Mouse (Mus musculus): ENCODE measurements around the gene Tcf7l2.

Tcf7l2 gene

DNA sequence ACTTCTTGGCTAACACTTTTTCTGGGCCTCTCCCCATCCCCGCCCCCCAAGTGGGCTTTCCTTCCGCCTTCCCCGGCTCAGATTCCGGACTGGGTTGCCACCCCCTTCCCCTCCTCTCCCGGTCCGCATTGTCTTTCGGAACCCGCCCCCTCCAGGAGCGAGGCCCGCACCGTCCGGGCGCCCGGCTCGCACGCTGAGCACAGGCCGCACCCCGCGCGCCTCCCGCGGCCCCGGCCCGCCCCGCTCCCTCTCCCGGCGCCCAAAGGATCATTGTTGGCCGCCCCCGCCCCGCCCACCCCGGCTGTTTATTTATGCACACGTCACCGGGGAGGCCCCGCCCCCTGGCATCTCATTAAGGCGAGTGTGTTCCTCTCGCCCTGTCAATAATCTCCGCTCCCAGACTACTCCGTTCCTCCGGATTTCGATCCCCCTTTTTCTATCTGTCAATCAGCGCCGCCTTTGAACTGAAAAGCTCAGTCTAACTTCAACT lies at the start of gene Tcf7l2:
TSS of gene Tcf7l2 (plus strand) at position 382 of the 490 bp plus-strand sequence.
- peak; percentile 95 for DNase-seq (ENCODE audit: extremely low spot score)

- DNase-seq (ENCODE audit: extremely low spot score), result no peak
These were observed 47.0 kb upstream of the Tcf7l2 start for GRCm38 (mm10) chr19:55694651-55695050.

GRCm38 (mm10) chr19:55695418-55695817 lies 46.2 kb upstream of the Tcf7l2 start:
- DNase-seq (ENCODE audit: extremely low spot score), result no peak

GRCm38 (mm10) chr19:55698892-55699291 lies 42.7 kb upstream of the Tcf7l2 start:
- DNase-seq (ENCODE audit: extremely low spot score), result no peak

DNA sequence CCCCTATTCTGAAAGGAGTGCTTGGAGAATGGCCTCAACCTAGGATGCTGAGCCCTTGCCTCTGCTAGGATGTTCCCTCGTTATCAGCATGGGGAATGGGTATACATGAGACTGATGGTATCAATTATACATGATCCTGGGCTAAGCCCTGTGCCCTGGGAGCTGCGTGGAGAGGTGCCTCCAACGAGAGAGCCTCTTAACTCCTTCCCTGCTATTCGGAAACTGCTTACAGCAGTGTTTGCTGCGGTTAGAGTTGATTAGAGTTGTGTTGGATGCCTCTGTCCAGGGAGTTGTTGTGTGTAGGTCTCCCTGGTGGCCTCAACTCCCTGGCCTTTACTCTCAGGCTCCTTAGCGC lies 41.4 kb upstream of the Tcf7l2 start:
- DNase-seq (ENCODE audit: extremely low spot score), result no peak

GRCm38 (mm10) chr19:55700569-55701282 lies 40.9 kb upstream of the Tcf7l2 start:
- no peak for DNase-seq (ENCODE audit: extremely low spot score)

DNA sequence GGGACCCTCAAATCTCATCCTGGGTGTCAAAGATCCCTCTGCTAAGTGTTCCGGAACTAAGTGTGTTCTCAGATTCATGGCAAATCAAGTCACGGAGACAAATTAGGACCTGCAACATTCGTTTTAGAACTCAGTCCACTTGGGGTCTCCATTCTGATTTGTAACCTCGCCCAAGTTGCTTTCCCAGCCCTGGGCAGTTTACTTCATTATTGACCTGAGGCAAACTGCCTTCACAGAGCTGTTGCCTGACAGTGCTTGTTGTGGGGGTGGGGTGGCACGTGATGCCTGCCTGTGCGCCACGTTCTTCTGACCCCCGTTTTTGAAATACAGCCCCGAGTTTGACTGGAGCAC lies 40.4 kb upstream of the Tcf7l2 start:
- no peak for DNase-seq (ENCODE audit: extremely low spot score)

DNA sequence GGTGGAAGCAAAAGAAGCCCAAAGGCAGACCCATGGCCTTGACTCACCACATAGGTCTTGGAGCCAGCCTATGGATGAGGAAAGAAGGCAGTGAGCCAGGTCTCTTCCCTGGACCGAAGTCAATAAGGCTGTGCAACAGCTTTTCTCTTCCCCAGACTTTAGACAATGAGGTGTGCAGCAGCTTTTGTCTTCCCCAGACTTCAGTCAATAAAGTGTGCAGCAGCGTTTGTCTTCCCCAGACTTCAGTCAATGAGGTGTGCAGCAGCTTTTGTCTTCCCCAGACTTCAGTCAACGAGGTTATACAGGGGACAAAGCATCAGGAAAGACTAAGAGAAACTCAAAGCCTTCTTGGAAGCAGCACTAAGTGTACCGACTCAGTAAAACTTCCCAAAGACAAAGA lies 39.5 kb upstream of the Tcf7l2 start:
- no peak for DNase-seq (ENCODE audit: extremely low spot score)

- DNase-seq (ENCODE audit: extremely low spot score), result no peak
These were observed 38.9 kb upstream of the Tcf7l2 start for GRCm38 (mm10) chr19:55702716-55703115.

DNA sequence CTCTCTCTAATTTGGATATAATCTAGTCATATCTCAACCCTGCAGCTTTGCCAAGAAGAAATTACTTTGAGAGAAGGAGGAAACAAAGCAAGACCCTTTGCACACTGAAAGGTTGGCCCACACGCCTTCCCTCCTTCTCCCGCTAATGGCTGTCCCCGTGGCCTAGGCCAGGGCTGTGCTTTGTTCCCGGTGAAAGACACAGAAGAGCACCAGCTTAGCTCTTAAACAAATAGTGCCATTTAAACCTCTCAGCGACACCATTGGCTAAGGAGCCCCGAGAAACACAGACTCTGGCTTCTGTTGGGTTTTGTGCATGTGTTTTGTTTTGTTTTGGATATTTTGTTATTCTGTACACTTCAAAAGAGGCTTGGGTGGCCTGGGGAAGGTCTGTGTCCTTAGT lies 37.5 kb upstream of the Tcf7l2 start:
- DNase-seq (ENCODE audit: extremely low spot score), result no peak

DNA sequence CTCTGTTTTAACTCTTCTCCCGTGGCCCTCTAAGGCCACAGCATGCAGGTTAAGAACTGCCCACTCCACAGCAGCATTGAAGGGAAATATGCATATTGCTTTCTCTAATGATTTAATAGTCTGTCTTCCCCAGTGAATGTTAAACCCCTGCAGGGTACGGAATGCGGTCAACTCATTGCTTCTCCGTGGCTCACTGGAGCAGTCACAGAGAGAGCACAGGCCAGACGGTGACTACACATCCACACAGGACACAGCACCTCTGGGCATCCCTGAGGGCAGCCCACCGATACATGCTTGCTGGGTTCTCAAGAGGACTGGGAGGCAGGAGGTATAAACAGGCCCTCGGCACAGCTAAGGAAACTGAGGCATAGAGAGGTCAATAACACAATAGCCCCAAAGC lies 35.3 kb upstream of the Tcf7l2 start:
- DNase-seq (ENCODE audit: extremely low spot score), result no peak

- DNase-seq (ENCODE audit: extremely low spot score), result no peak
These were observed 34.8 kb upstream of the Tcf7l2 start for GRCm38 (mm10) chr19:55706806-55707205.

GRCm38 (mm10) chr19:55708031-55708554 lies 33.5 kb upstream of the Tcf7l2 start:
- no peak for DNase-seq (ENCODE audit: extremely low spot score)

DNA sequence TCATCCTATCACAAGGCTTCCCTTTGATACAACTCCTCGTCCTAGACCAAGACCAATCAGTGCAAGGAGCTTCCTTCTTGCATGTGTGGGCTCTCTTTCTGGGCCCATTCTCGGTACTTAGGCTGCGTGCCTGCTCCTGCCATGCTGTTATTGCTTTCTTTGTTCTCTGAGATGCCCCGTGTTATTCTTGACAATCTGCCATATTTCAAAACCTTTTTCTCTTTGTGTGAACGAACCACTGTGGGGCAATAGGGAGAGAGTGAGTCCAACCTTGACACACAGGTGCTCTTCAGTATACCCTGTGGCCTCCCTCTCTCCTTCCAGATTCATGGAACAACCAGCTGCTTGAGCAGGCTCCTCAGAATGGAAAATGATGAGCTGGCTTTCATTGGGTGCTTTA lies 30.8 kb upstream of the Tcf7l2 start:
- no peak for DNase-seq (ENCODE audit: extremely low spot score)

DNA sequence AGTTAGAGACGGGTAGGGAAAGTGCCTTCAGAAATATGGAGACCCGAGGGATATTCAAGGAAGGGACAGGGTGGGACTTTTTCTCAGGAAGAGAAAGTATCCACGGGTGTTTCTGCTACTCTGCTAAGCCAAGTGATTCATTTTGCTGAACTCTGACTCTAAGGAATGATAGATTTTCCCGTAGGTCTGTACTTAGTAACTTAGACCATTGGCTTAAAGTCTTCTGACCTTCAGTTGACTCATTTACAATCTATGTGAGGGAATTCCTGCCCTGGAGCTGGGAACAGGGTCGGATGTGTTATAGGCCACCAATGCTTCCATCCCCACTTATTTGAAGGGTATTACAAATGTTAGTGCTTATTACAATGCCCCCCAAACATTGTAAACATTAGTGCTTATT lies 29.9 kb upstream of the Tcf7l2 start:
- DNase-seq (ENCODE audit: extremely low spot score), result no peak

- DNase-seq (ENCODE audit: extremely low spot score), result no peak
These were observed 28.9 kb upstream of the Tcf7l2 start for GRCm38 (mm10) chr19:55712678-55713077.

DNA sequence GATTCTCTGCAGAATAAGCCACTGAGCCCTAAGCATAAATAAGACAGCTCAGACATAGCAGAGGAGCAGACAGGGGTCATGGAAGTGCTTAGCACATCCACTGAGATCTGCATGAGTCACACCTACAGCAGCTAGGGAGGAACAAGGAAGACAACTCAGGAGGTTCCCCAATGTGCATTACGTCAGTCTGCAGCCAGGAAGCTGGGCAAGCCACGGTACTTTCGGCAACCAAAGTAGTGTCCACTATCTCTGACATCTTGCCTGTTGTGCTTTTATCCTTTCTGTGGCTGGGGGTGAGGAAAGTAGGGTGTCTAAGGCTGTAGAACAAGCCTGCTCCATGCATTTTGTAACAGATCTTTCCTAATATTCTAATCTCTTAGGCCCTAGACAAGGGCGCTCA lies 27.6 kb upstream of the Tcf7l2 start:
- DNase-seq (ENCODE audit: extremely low spot score), result no peak

GRCm38 (mm10) chr19:55714665-55715064 lies 27.0 kb upstream of the Tcf7l2 start:
- DNase-seq (ENCODE audit: extremely low spot score), result no peak

DNA sequence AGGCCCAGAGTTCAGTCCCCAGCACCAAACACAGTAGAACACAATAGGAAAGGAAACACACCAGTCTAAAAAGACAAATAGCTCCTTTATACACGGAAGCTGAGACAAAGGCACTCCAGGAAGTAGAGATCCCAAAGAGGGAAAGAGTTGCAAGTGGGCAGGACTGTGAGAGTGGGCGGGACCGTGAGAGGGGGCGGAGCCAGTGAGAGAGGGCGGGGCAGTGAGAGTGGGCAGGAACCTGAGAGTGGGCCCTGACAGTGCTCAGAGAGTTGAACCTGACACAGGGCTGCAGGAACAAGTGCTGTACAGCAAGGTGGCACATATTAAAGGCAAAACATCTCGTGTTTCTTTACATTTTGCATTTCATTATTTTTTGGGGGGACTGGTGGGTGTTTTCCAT lies 22.5 kb upstream of the Tcf7l2 start:
- no peak for DNase-seq (ENCODE audit: extremely low spot score)

DNA sequence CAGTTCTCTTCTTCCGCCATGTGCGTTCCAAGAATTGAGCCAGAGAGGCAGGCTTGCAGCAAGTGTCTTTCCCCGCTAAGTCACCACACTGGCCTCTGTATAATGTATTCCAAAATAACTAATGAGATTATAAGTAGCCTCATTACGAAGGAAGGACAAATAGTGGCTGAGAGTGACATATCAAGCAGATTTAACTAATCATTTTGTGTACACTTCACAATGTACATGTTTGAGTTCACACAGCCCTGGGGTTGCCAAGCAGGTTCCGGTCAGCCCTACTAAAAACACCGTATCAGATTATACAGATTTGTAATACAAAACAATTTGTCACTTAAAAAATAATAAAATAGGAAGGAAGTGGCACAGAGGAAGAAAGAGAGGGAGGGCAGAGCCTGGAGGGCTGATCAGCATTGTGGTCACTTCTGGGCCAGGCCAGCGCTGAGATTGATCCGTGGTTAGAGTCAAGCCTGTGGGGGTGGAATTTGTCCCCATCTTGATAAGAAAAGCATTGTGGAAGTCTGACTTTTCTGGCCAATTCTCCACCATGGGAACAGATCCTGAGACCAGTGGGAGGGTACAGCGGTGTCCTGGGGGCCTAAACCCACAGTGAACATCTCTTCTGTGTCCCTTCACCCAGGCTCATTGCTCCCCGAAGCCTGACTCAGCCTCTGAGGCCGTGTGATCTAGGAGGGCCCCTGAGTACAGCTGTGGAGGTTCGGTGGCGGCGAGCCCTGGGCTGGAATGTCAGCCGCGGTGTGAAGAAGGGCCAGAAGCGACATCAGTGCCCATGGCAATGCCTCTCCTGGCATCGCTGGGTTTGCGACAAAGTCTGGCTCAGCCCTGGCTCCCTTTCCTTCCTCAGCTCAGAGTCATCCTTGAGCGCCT lies 21.9 kb upstream of the Tcf7l2 start:
- DNase-seq (ENCODE audit: extremely low spot score), result no peak

GRCm38 (mm10) chr19:55720409-55721092 lies 21.1 kb upstream of the Tcf7l2 start:
- no peak for DNase-seq (ENCODE audit: extremely low spot score)

DNA sequence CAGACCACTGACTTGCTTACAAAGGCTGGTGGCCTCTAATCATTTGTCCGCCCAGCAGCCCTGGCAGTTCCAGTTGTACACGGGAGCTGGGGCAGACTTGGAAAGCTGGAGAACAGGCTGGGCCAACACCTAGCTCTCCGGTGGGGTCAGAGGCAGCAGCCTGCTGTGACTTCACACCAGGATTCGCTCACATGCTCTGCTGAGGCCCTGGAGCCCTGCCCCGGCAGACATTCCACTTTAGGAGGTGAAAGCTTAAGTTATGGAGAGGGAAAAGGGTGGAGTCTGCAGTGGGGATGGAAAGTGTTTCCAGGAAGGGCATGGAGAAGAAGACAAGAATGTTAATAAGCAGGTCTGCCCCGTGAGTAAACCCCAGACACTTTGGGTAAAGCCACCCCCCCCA lies 19.2 kb upstream of the Tcf7l2 start:
- no peak for DNase-seq (ENCODE audit: extremely low spot score)

Measured in embryo, embryonic 9.5 days (tissue).